Mouse (Mus musculus): ENCODE data around the gene Prkar1b.

GRCm38 (mm10) chr5:138993371-138994107, 156.3 kb downstream of the Prkar1b start:
- TF ChIP-seq CTCF (IDR thresholded peaks at IDR 0.05; ENCODE audit: extremely low read depth, insufficient read length, insufficient replicate concordance, low read depth, low read length): no peak
- TF ChIP-seq POLR2A (IDR thresholded peaks at IDR 0.05; ENCODE audit: low read depth, low read length): no peak

Data from small intestine, adult 2 months (tissue).